In genomic region chr4:9132982-9133625, GRCm38 (mm10) we compare ENCODE assay signal across 13 mouse cellular contexts.
DNase-seq lines count a peak whose midpoint lies in the region; ATAC-seq lines count a peak whose summit lies in the region.
"Had no signal": no experiment of that assay in that cellular context is flagged by ENCODE, and none has a peak within 500 bp of the region (broad histone marks: within the 10 kb centered on the region; RNA-seq: fewer than 3 reads in every experiment).

No protein-coding gene starts in this region.

- no peak overlapping the region for H3K9ac ChIP-seq in hindbrain, embryonic 15.5 days
- no peak overlapping the region for H3K9ac ChIP-seq in hindbrain, embryonic 12.5 days
- H3K9ac ChIP-seq in forebrain, embryonic 14.5 days (ENCODE audit: low read length), result no peak overlapping the region
- H3K9ac ChIP-seq: forebrain, embryonic 12.5 days; liver, embryonic 14.5 days had no signal

- H3K36me3 ChIP-seq in hindbrain, embryonic 15.5 days, result no peaks in the 10 kb centered on the region
- H3K36me3 ChIP-seq in hindbrain, embryonic 12.5 days, result no peaks in the 10 kb centered on the region
- no peaks in the 10 kb centered on the region for H3K36me3 ChIP-seq in forebrain, embryonic 14.5 days (ENCODE audit: control insufficient read depth, insufficient read depth, low read length)
- H3K36me3 ChIP-seq: forebrain, embryonic 12.5 days had no signal

- 51% methylated on average over 12 of the region's 12 CpGs for WGBS in hindbrain, embryonic 15.5 days
- 70% methylated on average over 12 of the region's 12 CpGs for WGBS in hindbrain, embryonic 12.5 days
- WGBS in forebrain, embryonic 14.5 days, result 68% methylated on average over 12 of the region's 12 CpGs

- H3K27ac ChIP-seq in hindbrain, embryonic 15.5 days (replicated peaks), result no peak overlapping the region
- H3K27ac ChIP-seq in hindbrain, embryonic 12.5 days, result no peak overlapping the region
- no peak overlapping the region for H3K27ac ChIP-seq in forebrain, embryonic 14.5 days (ENCODE audit: low read depth, low read length)
- H3K27ac ChIP-seq: forebrain, embryonic 12.5 days; liver, embryonic 14.5 days; macrophage had no signal

- no peaks in the 10 kb centered on the region for H3K27me3 ChIP-seq in hindbrain, embryonic 15.5 days
- H3K27me3 ChIP-seq in hindbrain, embryonic 12.5 days, result no peaks in the 10 kb centered on the region
- H3K27me3 ChIP-seq in forebrain, embryonic 14.5 days (replicated peaks; ENCODE audit: control insufficient read depth, insufficient read depth, low read length), result no peaks in the 10 kb centered on the region
- H3K27me3 ChIP-seq: forebrain, embryonic 12.5 days had no signal

- peak; percentile 84 for DNase-seq in 3134 (ENCODE audit: extremely low read depth, insufficient read length, low spot score)
- DNase-seq in 3T3-L1 (ENCODE audit: low read depth, low spot score), result peak; percentile 70
- DNase-seq in cerebellum, postnatal 25 days, result peak; percentile 49 to 60
- no peak for DNase-seq in forebrain, embryonic 14.5 days (ENCODE audit: low spot score)
- DNase-seq in thymus, postnatal 14 days, result no peak
- DNase-seq in retina, embryonic 14.5 days (ENCODE audit: low spot score), result no peak
- DNase-seq: adrenal gland, postnatal 14 days; right cerebral cortex, postnatal 14 days had no signal

- peak; percentile 16; the same call in 1 of the 2 replicates for ATAC-seq in hindbrain, embryonic 15.5 days (ENCODE audit: low FRiP score, low read depth)
- ATAC-seq in hindbrain, embryonic 12.5 days (ENCODE audit: low FRiP score), result no peak
- no peak for ATAC-seq in forebrain, embryonic 14.5 days

- H3K4me3 ChIP-seq in hindbrain, embryonic 15.5 days, result no peak overlapping the region
- no peak overlapping the region for H3K4me3 ChIP-seq in hindbrain, embryonic 12.5 days
- H3K4me3 ChIP-seq in forebrain, embryonic 14.5 days (ENCODE audit: low read depth, low read length), result no peak overlapping the region
- H3K4me3 ChIP-seq: forebrain, embryonic 12.5 days had no signal

- H3K9me3 ChIP-seq in hindbrain, embryonic 15.5 days, result no peaks in the 10 kb centered on the region
- H3K9me3 ChIP-seq in hindbrain, embryonic 12.5 days (replicated peaks), result no peaks in the 10 kb centered on the region
- no peaks in the 10 kb centered on the region for H3K9me3 ChIP-seq in forebrain, embryonic 14.5 days (replicated peaks; ENCODE audit: control insufficient read depth, low read length)
- H3K9me3 ChIP-seq: forebrain, embryonic 12.5 days had no signal

- peaks cover 18% of the 10 kb centered on the region for H3K4me1 ChIP-seq in hindbrain, embryonic 15.5 days (replicated peaks)
- H3K4me1 ChIP-seq in hindbrain, embryonic 12.5 days, result peaks cover 10% of the 10 kb centered on the region
- peaks cover 6% of the 10 kb centered on the region; the same call in 1 of the 2 replicates for H3K4me1 ChIP-seq in forebrain, embryonic 14.5 days (ENCODE audit: control insufficient read depth, insufficient read depth, low read length)

- H3K4me2 ChIP-seq in hindbrain, embryonic 15.5 days, result no peak overlapping the region
- no peak overlapping the region for H3K4me2 ChIP-seq in hindbrain, embryonic 12.5 days (replicated peaks)
- no peak overlapping the region for H3K4me2 ChIP-seq in forebrain, embryonic 14.5 days (ENCODE audit: low read length)
- H3K4me2 ChIP-seq: forebrain, embryonic 12.5 days had no signal

Comparison
In these comparisons a context has a peak if more than half of its experiments do, and no peak if none do; other contexts are left out.
1. DNase-seq: peak in 3134 (single experiment), 3T3-L1 (single experiment) and cerebellum, postnatal 25 days (2 of 2); none in forebrain, embryonic 14.5 days (single experiment), thymus, postnatal 14 days (single experiment) and retina, embryonic 14.5 days (single experiment).